Mouse (Mus musculus) spleen, postnatal 4 days (tissue): ENCODE data around the gene Zfp146.
"Not testable (repeated sequence)": the region's sequence is repeated elsewhere in the genome, so short reads cannot be mapped to it uniquely, and the experiment has no call there.

ENCODE experiments used
- DNase-seq, 2 experiments: peaks; one replicate each; pipeline ENCODE4 v3.0.0; 2022; ENCODE audit warnings: low spot score in 2 of 2

Zfp146 gene

DNA sequence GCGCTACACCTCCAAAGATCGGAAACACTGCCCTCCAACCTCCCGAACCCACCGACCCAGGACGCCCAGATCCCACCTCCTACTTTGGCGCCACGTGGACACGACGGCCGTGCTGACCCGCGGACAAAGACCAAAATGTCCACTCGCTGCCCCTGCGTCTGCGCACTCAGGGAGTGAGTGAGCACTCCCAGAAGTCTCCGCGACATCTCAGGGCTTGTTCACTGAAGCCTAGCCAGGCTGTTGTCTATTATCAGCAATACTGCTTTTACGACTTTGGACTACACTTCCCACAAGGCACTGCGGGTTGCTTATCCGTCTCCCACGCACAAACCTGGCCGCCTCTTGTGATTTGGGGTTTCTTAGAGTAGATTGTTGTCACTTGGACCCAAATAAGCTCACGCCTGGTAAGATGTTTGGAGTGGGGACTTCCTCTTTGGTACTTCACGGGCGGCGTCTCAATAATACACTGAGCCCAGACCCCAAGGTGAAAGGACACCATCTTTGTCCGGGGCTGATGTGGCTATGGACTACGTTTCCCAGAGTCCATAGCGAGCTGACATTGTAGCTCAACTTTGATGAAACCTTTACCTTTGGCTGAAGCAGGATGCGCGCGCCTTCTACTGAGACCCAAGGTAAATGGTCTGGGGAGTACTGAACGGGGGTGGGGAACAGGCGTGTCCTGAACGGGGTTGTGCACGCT is at the start of gene Zfp146:
Gene Zfp146 (minus strand): TSS at position 168 of the 700 bp plus-strand sequence.
- peak; percentile 88 to 90 for DNase-seq

- no peak for DNase-seq
Measured at GRCm38 (mm10) chr7:30217277-30217676, 47.7 kb upstream of the Zfp146 start.

DNA sequence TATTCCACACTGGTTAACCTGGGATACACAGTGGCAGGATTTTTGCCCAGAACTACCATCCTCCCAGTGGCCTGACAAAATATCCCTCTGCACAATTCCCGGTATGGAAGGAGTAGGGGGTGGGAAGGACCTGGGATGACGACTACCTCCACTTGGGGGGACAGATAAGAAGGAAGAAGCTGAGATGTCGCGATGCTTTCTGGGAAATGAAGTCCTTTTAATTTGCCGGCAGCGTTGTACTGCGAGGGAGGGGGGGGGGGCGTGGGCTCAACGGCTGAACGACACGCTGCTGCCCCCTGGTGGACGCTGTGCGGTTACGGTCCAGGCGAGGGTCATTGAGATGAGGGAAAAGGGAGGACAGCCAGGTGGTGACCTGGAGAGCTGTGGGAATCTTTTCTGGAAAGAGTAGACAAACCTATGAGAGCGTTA is 47.2 kb upstream of the Zfp146 start:
- peak; percentile 66 to 92 for DNase-seq

GRCm38 (mm10) chr7:30215875-30216274 is 46.3 kb upstream of the Zfp146 start:
- no peak for DNase-seq

DNA sequence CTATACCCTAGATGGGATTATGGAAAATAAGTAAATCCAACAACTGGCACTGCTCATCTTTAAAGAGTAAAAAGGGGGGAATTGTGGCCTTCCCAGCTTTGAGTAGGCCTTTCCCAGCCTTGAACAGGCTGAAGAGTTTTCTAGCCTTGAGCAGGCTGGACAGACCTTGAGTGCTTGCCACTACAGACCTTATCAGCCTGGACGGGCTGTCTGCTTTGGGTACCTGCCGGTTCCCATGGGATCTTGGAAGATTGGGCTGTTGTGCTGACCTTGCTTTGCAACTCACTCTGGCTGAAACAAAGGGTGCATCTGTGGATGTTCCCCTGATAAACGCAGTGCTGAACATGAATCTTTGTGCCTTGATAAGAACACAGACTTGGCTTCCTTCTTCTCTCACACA is 44.3 kb upstream of the Zfp146 start:
- DNase-seq: no peak

DNA sequence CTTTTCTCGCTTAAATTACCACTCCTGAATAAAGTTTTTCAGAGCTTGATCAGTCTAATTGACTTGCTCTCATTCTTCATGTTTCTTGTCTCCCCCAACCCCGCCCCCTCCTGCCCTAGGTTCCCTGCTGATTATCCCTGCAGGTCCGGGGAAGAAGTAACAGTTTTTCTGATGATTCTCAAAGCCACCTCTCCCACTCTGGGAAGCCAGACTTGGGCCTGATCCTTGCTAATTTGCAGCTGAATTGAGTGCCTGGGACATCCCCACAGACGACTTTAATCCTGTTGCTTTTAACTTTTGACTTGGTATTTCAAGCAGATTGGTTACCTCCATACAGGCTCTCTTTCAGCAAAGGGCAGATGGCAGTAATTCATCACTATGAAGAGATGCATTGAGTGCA is 41.5 kb upstream of the Zfp146 start:
- DNase-seq: no peak

DNA sequence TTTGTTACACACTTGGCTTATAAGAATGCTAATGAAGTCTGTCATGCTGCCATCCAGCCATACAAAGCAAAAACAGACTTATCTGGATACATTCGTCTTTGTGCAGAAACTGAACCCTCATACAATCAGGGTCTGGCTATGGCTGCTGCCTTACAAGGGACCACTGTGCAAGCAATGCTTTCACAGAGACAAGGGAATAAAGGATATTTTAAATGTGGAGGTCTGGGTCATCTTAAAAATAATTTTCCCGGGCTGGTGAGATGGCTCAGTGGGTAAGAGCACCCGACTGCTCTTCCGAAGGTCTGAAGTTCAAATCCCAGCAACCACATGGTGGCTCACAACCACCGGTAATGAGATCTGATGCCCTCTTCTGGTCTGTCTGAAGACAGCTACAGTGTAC is 36.8 kb upstream of the Zfp146 start:
- not testable (repeated sequence) for DNase-seq

DNA sequence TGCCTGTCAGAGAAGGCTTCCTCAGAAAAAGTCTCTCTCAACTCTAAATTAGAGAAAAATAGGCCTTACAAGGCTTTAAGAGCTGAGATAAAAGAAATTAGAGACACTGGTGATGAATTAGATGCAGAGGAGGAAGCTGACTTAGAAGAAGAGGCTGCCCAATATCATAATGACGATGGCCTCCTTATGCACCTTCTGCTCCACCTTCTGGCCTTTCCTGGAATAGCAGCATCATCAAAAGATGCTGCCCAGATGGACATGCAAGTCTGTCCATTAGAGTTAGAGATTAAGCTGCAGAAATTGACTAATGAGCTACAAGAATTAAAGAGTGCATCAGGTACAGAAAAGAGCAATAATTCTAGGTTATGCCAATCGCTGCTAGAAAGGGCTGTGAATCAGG is 35.8 kb upstream of the Zfp146 start:
- peak; percentile 58 to 81 for DNase-seq

- DNase-seq: no peak
Measured at GRCm38 (mm10) chr7:30204380-30204779, 34.8 kb upstream of the Zfp146 start.

DNA sequence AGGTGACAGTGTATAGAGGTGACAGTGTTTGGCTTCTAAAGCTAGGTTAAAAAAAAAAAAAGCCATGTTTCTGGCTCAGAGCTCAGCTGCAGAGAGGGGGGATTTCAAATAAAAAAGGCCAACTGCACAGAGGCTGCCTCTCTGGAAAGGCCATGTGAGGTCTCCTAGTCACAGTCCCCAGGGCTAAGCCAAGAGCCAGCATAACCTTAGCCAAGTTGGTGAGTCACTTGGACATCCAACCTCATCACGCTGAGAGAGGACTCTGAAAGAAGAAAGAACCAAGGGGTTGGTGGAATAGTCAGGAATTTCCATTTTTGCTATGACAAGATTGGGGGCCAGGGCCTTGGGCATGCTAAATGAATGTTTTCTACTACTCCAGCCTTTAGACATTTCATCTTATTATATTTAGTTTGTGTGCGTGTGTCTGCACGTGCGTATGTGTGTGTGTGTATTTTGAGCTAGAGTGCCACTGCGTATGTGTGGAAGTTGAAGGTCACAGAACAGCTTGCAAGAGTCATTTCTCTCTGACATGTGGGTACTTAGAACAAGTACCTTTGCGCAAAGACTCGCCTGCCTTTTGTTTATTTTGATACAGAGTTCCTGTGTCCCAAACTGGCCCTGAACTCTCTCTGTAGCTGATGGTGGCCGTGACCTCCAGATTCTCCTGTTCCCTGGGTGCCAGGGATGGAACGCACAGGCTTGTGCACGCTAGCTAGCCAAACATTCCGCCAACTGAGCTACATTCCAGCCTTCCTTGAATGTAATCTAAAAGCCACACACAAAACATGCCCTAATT is 33.5 kb upstream of the Zfp146 start:
- no peak for DNase-seq

DNA sequence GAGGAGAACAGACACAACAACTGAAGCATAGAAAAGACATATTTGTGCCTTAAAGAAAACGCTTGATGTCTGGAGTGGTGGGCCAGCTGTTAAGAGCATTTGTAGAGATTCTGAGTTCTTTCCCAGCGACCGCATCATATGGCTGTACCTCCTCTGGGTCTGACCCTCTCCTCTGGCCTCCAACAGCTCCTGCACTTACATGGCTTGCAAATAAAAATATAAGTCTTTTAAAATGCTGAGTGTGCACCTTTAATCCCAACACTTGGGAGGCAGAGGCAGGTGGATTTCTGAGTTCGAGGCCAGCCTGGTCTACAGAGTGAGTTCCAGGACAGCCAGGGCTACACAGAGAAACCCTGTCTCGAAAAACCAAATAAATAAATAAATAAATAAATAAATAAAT is 31.1 kb upstream of the Zfp146 start:
- DNase-seq: not testable (repeated sequence)

DNA sequence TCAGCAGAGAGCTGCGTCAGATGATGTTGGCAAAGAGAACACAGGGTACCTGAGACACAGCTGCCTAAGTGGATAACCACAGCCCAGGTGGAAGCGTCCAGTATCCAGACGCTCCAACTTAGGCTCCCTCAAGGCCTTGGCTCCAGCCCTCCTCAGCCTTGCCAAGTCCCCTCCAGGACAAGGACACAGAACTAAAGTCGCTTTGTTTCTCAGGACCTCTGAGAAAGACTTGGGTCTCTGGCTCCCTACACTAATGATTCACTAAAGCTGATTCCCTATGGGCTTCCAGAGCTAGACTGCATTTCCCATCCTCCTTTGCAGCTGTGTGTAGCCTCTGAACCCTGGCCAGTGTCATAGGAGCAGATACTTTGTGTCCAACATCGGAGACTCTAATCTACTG is 30.6 kb upstream of the Zfp146 start:
- DNase-seq: no peak

- DNase-seq: no peak
Measured at GRCm38 (mm10) chr7:30199498-30200139, 30.1 kb upstream of the Zfp146 start.

DNA sequence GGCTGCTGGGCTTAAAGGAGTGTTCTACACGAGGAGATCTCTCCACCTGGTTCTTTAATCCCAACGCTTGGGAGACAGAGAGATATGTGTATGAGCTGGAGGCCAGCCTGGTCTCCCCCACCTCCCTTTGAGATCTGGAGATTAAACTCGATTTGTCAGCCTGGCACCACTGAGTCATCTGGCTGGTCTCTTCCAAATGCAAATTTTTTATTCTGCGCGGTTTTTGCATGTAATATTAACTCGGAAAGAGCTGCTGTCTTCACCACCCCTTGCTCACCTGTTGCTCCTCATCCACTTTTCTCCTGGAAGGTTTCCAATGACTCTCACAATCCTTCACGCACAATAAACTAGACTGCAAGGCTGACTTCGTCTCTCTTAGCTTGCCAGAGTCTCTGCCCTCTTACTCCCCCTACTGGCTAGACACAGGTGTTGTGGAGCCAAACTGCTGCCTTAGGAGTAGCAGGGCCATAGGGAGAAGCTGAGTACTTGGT is 29.0 kb upstream of the Zfp146 start, which contains the start of gene Capns1:
Gene Capns1 (minus strand): TSS at position 331 of the 491 bp plus-strand sequence.
- DNase-seq: peak; percentile 67 to 80

DNA sequence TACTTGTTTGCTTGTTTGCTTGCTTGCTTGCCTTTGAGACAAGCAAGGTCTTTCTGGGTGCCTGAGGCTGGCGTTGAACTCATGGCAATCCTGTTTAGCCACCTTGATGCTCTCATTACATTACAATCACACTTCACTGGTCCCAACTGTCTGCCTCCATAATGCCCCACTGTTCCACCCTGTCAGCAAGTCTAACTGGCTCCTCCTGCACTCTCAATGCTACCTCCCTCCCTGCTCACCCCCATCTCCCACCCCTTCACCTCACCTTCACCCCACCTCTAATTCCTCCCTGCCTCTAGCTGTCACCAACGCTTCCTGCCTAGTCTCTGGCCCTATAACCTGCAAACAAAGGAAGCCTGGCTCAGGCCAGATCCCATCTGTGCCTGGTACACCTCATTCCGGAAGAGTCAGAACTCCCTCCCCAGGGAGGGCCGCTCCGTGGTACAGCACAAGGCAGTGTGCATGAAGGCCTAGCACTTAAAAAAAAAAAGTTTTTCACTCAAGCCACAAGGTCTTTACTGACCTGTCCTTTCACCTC is 28.1 kb upstream of the Zfp146 start:
- DNase-seq: no peak

DNA sequence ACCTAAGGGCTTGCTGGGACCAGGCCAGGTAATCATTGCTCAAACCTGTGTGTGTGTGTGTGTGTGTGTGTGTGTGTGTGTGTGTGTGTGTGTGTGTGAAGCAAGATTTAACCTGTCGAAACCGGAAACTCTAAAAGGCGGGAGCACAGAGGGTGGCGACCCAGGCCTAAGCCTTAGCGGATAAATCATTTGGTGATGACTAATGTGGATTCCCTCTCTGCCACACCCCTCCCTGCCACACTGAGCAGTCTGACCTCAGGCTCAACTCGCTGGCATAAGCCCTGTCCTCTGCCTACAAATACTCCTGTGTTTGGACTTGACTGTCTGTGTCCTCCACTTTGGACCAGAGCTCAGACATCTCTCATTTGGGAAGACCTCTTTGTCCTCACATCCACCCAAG is 26.6 kb upstream of the Zfp146 start:
- DNase-seq: no peak

DNA sequence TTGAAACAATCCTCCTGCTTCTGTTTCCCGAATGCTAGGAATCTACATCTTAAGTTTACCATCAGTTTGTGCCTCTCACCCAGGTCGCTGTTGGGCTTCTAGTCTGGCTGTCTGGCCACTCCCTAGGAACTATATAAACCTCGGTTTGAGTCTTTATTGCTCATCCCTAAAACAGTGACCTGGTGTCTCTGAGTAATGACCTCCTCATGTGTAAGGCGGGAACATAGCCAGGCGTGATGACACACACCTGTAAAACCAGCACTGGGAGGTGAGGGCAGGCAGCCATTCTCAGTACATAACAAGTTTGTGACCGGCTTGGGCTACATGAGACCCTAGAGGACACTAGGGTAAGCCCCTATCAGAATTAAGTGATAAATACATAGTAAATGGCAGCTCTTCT is 25.9 kb upstream of the Zfp146 start:
- DNase-seq: no peak

DNA sequence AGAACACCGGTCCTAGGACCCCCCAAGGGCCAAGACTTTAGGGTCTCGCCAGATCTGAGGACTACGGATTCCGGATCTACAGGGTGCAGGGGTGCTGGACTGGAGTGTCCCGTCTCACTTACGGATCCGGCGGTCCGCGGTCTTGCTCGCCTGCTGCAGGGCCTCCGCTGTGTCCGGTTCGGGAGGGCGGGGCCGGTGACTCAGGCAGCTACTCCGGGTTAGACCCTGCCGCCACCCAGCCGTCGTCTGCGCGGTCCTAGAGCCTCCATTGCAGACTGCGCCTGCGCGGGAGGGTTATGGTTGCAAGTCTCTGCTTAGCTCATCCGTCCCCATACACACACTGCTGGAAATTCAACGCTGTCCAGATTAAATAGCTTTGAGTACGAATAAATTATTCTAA is 25.3 kb upstream of the Zfp146 start:
- peak; percentile 95 to 98 for DNase-seq

GRCm38 (mm10) chr7:30194101-30194831 is 24.7 kb upstream of the Zfp146 start:
- peak; percentile 28 to 73 for DNase-seq

DNA sequence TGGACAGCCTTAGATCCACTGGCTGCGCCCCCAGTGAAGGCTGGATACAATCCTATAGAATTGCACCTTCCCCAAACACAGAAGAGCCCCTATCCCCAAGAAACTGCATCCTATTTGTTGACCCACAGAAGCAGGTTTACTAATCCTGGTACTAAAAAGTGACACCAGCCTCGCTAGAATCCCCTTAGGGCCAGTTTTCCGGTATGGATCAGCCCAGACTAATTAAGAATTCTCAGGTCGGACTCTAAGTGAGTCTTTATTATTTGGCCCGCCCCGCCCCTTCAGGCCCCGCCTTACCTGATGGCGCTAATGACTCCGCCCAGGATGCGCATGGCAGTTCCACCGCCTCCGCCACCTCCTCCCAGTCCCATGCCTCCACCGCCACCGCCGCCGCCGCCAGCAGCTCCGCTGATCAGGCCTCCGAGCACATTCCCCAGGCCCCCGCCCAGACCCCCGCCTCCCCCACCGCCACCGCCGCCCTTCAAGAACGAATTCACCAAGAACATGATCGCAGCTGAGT is 24.1 kb upstream of the Zfp146 start:
- peak; percentile 85 to 89 for DNase-seq

DNA sequence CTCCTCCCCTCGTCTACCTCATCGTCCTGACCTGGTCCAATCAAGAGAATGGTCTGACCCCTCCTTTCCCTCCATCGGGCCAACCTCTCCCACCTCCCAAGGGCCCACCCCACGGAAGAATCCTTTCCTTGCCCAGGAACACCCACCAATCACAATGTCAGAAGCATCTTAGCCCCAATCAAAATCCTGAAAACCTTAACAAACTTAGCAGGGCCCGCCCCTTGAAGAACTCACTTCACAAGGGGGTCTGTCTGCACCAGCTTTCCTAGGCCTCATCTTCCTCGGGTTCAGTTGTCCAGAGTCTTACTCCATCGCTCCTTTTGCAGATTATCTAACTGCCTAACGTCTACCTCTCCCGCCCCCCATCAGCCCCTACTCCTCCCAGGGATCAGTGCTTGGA is 23.5 kb upstream of the Zfp146 start:
- no peak for DNase-seq
